Mouse (Mus musculus) C2C12 (cell line): Measurements from ENCODE around the gene Samd4.

Source experiments
- CEBPB ChIP-seq: IDR thresholded peaks from one replicate; pipeline ENCODE4 v1.6.1; 2011; ENCODE audit warnings: low read depth, mild to moderate bottlenecking, control low read depth, moderate library complexity
- CTCF ChIP-seq: IDR thresholded peaks from one replicate; pipeline ENCODE4 v1.5.1; 2011; ENCODE audit not compliant: control insufficient read depth, insufficient read depth, insufficient read length
- FOSL1 ChIP-seq: IDR thresholded peaks from one replicate; pipeline ENCODE4 v1.8.0; 2011; ENCODE audit warnings: mild to moderate bottlenecking, low read length; ENCODE audit not compliant: poor library complexity, insufficient read depth, severe bottlenecking
- MAX ChIP-seq: IDR thresholded peaks from one replicate; pipeline ENCODE4 v1.6.1; 2011; ENCODE audit warnings: mild to moderate bottlenecking, control low read depth
- MYOG ChIP-seq: IDR thresholded peaks from one replicate; pipeline ENCODE4 v1.6.1; 2011; ENCODE audit not compliant: control insufficient read depth, insufficient read length; ENCODE audit errors: extremely low read depth

GRCm38 (mm10) chr14:47127987-47128386, 245.3 kb downstream of the Samd4 start:
- no peak for TF ChIP-seq FOSL1
- TF ChIP-seq CTCF, result no peak
- no peak for TF ChIP-seq MYOG
- no peak for TF ChIP-seq MAX
- no peak for TF ChIP-seq CEBPB
